Mouse (Mus musculus): Measurements from ENCODE around the gene Vmn2r112.
"Not testable (repeated sequence)": the region's sequence is repeated elsewhere in the genome, so short reads cannot be mapped to it uniquely, and the experiment has no call there.

Vmn2r112 gene

GRCm38 (mm10) chr17:22600651-22601050, at the start of gene Vmn2r112:
TSS of gene Vmn2r112 (plus strand) at chr17:22600951.
- not testable (repeated sequence) for DNase-seq

- not testable (repeated sequence) for DNase-seq
These were observed 27.4 kb upstream of the Vmn2r112 start, which contains the start of gene Vmn2r111 for GRCm38 (mm10) chr17:22573382-22573781. TSS of gene Vmn2r111 (minus strand) at chr17:22573482.

- DNase-seq, result no peak
These were observed 29.9 kb downstream of the Vmn2r112 start for GRCm38 (mm10) chr17:22630646-22631045.

Measured in cerebellum, adult 9-10 months (tissue).